Mouse (Mus musculus): ENCODE measurements at regions not wholly inside any gene's neighbourhood (a gene's known extent, or its start where the extent isn't known, plus 50 kb on each side); places are given as distances from the start of the nearest gene placed in this dataset.

GRCm38 (mm10) chr13:37562141-37562540, 216.1 kb upstream of the Rreb1 start:
- no peak overlapping the region; the same call in 1 of the 2 replicates for H3K27ac ChIP-seq
- H3K27me3 ChIP-seq (ENCODE audit: insufficient read depth, poor library complexity, severe bottlenecking): no peaks in the 10 kb centered on the region
- DNase-seq (ENCODE audit: low spot score): peak; percentile 17
- no peaks in the 10 kb centered on the region for H3K9me3 ChIP-seq
- H3K36me3 ChIP-seq: no peaks in the 10 kb centered on the region
- no peak overlapping the region for H3K4me3 ChIP-seq
- peaks cover 43% of the 10 kb centered on the region for H3K4me1 ChIP-seq (replicated peaks)
- 46% methylated on average over 9 of the region's 9 CpGs for WGBS

- peaks cover 43% of the 10 kb centered on the region for H3K4me1 ChIP-seq (replicated peaks)
- no peak overlapping the region for H3K4me3 ChIP-seq
- no peaks in the 10 kb centered on the region for H3K9me3 ChIP-seq
- whole genome bisulfite sequencing: 33% methylated on average over 5 of the region's 5 CpGs
- H3K27ac ChIP-seq: 0 out of 2 replicates have a peak overlapping the region, but pooled peaks have one; percentile 36
- peak; percentile 23 for DNase-seq (ENCODE audit: low spot score)
- no peaks in the 10 kb centered on the region for H3K36me3 ChIP-seq
- H3K27me3 ChIP-seq (ENCODE audit: insufficient read depth, poor library complexity, severe bottlenecking): no peaks in the 10 kb centered on the region
Measured at GRCm38 (mm10) chr13:37562652-37563051, 215.5 kb upstream of the Rreb1 start.

- H3K9me3 ChIP-seq: no peaks in the 10 kb centered on the region
- no peaks in the 10 kb centered on the region for H3K4me1 ChIP-seq (replicated peaks)
- DNase-seq (ENCODE audit: low spot score): no peak
- no peaks in the 10 kb centered on the region for H3K36me3 ChIP-seq
- no peaks in the 10 kb centered on the region for H3K27me3 ChIP-seq (ENCODE audit: insufficient read depth, poor library complexity, severe bottlenecking)
- no peak overlapping the region for H3K27ac ChIP-seq
- WGBS: 77% methylated on average over 3 of the region's 3 CpGs
- H3K4me3 ChIP-seq: no peak overlapping the region
Measured at GRCm38 (mm10) chr13:37569051-37569450, 209.1 kb upstream of the Rreb1 start.

- H3K27me3 ChIP-seq (ENCODE audit: insufficient read depth, poor library complexity, severe bottlenecking): no peaks in the 10 kb centered on the region
- H3K4me3 ChIP-seq: no peak overlapping the region
- H3K4me1 ChIP-seq (replicated peaks): no peaks in the 10 kb centered on the region
- H3K27ac ChIP-seq: no peak overlapping the region
- DNase-seq (ENCODE audit: low spot score): no peak
- WGBS: 83% methylated on average over 3 of the region's 3 CpGs
- H3K9me3 ChIP-seq: no peaks in the 10 kb centered on the region
- H3K36me3 ChIP-seq: no peaks in the 10 kb centered on the region
Measured at GRCm38 (mm10) chr13:37569486-37569885, 208.7 kb upstream of the Rreb1 start.

- 62% methylated on average over 3 of the region's 3 CpGs for WGBS
- no peaks in the 10 kb centered on the region for H3K27me3 ChIP-seq (ENCODE audit: insufficient read depth, poor library complexity, severe bottlenecking)
Measured at GRCm38 (mm10) chr13:37572983-37573382, 205.2 kb upstream of the Rreb1 start.

GRCm38 (mm10) chr13:37579231-37579630, 199.0 kb upstream of the Rreb1 start:
- Histone ChIP-seq H3K27me3 (ENCODE audit: insufficient read depth, poor library complexity, severe bottlenecking) (no peaks in the 10 kb centered on the region), H3K27ac (no peak overlapping the region), H3K9me3 (no peaks in the 10 kb centered on the region), H3K36me3 (no peaks in the 10 kb centered on the region), H3K4me3 (no peak overlapping the region), H3K4me1 (replicated peaks) (peaks cover 7% of the 10 kb centered on the region)
- WGBS: 90% methylated on average over 10 of the region's 10 CpGs
- DNase-seq (ENCODE audit: low spot score): no peak

More at GRCm38 (mm10) chr13:37572983-37573382, 205.2 kb upstream of the Rreb1 start:
- DNase-seq (ENCODE audit: low spot score): no peak
- Histone ChIP-seq H3K9me3 (no peaks in the 10 kb centered on the region), H3K27ac (no peak overlapping the region), H3K36me3 (no peaks in the 10 kb centered on the region), H3K4me1 (replicated peaks) (no peaks in the 10 kb centered on the region), H3K4me3 (no peak overlapping the region)

GRCm38 (mm10) chr13:37579775-37580174, 198.4 kb upstream of the Rreb1 start:
- Histone ChIP-seq H3K36me3 (no peaks in the 10 kb centered on the region), H3K27me3 (ENCODE audit: insufficient read depth, poor library complexity, severe bottlenecking) (no peaks in the 10 kb centered on the region), H3K4me1 (replicated peaks) (peaks cover 7% of the 10 kb centered on the region), H3K9me3 (no peaks in the 10 kb centered on the region), H3K27ac (peak overlapping the region; percentile 60), H3K4me3 (no peak overlapping the region)
- DNase-seq (ENCODE audit: low spot score): no peak
- 48% methylated on average over 11 of the region's 11 CpGs for WGBS

- 90% methylated on average over 2 of the region's 2 CpGs for WGBS
- no peak for DNase-seq (ENCODE audit: low spot score)
- H3K9me3 ChIP-seq: no peaks in the 10 kb centered on the region
- H3K36me3 ChIP-seq: no peaks in the 10 kb centered on the region
- no peak overlapping the region for H3K27ac ChIP-seq
- H3K27me3 ChIP-seq (ENCODE audit: insufficient read depth, poor library complexity, severe bottlenecking): no peaks in the 10 kb centered on the region
- H3K4me3 ChIP-seq: no peak overlapping the region
- H3K4me1 ChIP-seq (replicated peaks): peaks cover 7% of the 10 kb centered on the region
Measured at GRCm38 (mm10) chr13:37580806-37581205, 197.4 kb upstream of the Rreb1 start.

- H3K27me3 ChIP-seq (ENCODE audit: insufficient read depth, poor library complexity, severe bottlenecking): no peaks in the 10 kb centered on the region
- WGBS: 64% methylated on average over 6 of the region's 6 CpGs
- no peak for DNase-seq (ENCODE audit: low spot score)
- H3K27ac ChIP-seq: no peak overlapping the region
- H3K9me3 ChIP-seq: no peaks in the 10 kb centered on the region
- H3K4me1 ChIP-seq (replicated peaks): peaks cover 7% of the 10 kb centered on the region
- no peaks in the 10 kb centered on the region for H3K36me3 ChIP-seq
- H3K4me3 ChIP-seq: no peak overlapping the region
Measured at GRCm38 (mm10) chr13:37581374-37581773, 196.8 kb upstream of the Rreb1 start.

- Histone ChIP-seq H3K27ac (no peak overlapping the region), H3K27me3 (ENCODE audit: insufficient read depth, poor library complexity, severe bottlenecking) (no peaks in the 10 kb centered on the region), H3K4me3 (no peak overlapping the region), H3K4me1 (replicated peaks) (no peaks in the 10 kb centered on the region), H3K36me3 (no peaks in the 10 kb centered on the region), H3K9me3 (no peaks in the 10 kb centered on the region)
- 83% methylated on average over 5 of the region's 5 CpGs for WGBS
- no peak for DNase-seq (ENCODE audit: low spot score)
Measured at GRCm38 (mm10) chr13:37585476-37585875, 192.7 kb upstream of the Rreb1 start.

GRCm38 (mm10) chr13:37586511-37586910, 191.7 kb upstream of the Rreb1 start:
- Histone ChIP-seq H3K4me1 (replicated peaks) (peaks cover 2% of the 10 kb centered on the region), H3K27ac (no peak overlapping the region), H3K27me3 (ENCODE audit: insufficient read depth, poor library complexity, severe bottlenecking) (no peaks in the 10 kb centered on the region), H3K36me3 (no peaks in the 10 kb centered on the region), H3K4me3 (no peak overlapping the region), H3K9me3 (no peaks in the 10 kb centered on the region)
- no peak for DNase-seq (ENCODE audit: low spot score)
- WGBS: 67% methylated on average over 4 of the region's 4 CpGs

- Histone ChIP-seq H3K9me3 (no peaks in the 10 kb centered on the region), H3K4me3 (no peak overlapping the region), H3K4me1 (replicated peaks) (peaks cover 6% of the 10 kb centered on the region), H3K27ac (no peak overlapping the region), H3K36me3 (no peaks in the 10 kb centered on the region), H3K27me3 (ENCODE audit: insufficient read depth, poor library complexity, severe bottlenecking) (no peaks in the 10 kb centered on the region)
- 93% methylated on average over 3 of the region's 3 CpGs for WGBS
- no peak for DNase-seq (ENCODE audit: low spot score)
Measured at GRCm38 (mm10) chr13:37587911-37588310, 190.3 kb upstream of the Rreb1 start.

GRCm38 (mm10) chr13:37588528-37589176, 189.5 kb upstream of the Rreb1 start:
- DNase-seq (ENCODE audit: low spot score): no peak
- H3K9me3 ChIP-seq: no peaks in the 10 kb centered on the region
- WGBS: 91% methylated on average over 8 of the region's 8 CpGs
- no peak overlapping the region for H3K4me3 ChIP-seq
- H3K27ac ChIP-seq: no peak overlapping the region
- H3K36me3 ChIP-seq: no peaks in the 10 kb centered on the region
- H3K4me1 ChIP-seq (replicated peaks): peaks cover 6% of the 10 kb centered on the region
- no peaks in the 10 kb centered on the region for H3K27me3 ChIP-seq (ENCODE audit: insufficient read depth, poor library complexity, severe bottlenecking)

GRCm38 (mm10) chr13:37592149-37592548, 186.1 kb upstream of the Rreb1 start:
- Histone ChIP-seq H3K36me3 (no peaks in the 10 kb centered on the region), H3K4me1 (replicated peaks) (peaks cover 6% of the 10 kb centered on the region), H3K9me3 (no peaks in the 10 kb centered on the region), H3K4me3 (no peak overlapping the region), H3K27ac (no peak overlapping the region), H3K27me3 (ENCODE audit: insufficient read depth, poor library complexity, severe bottlenecking) (no peaks in the 10 kb centered on the region)
- DNase-seq (ENCODE audit: low spot score): no peak
- WGBS: 70% methylated on average over 5 of the region's 5 CpGs

Measured in hindbrain, embryonic 10.5 days (tissue).